Mouse (Mus musculus): ENCODE results near the gene Nbea.

The Nbea gene

GRCm38 (mm10) chr3:55610191-55610590 is 573.3 kb downstream of the Nbea start:
- in situ Hi-C loops (cut with MboI; ENCODE audit: low sequenced_read_pairs) = no loop called here

DNA sequence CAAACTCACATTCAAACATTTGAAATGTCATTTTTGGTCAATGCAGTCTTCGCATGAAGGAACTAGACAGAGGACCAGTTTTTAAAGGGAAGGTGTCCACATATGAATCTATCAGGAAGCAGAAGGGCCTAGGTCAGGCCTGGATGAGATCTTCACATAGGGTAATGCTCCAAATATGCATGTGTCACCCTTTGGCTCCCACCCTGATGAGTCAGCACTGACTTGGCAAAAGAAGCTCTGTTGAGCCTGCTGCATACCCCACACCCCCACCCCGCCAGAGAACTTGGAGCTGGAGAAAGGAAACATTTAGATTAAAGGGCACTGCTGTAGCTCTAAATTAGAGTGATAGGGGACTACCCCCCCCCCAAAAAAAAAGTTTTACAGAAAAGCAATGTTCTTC is 583.2 kb downstream of the Nbea start:
- in situ Hi-C loops (cut with MboI; ENCODE audit: low sequenced_read_pairs) = no loop called here

- in situ Hi-C loops (cut with MboI; ENCODE audit: low sequenced_read_pairs) = no loop called here
Observed at GRCm38 (mm10) chr3:55599366-55600085, 584.0 kb downstream of the Nbea start.

GRCm38 (mm10) chr3:55598681-55599080 is 584.8 kb downstream of the Nbea start:
- in situ Hi-C loops (cut with MboI; ENCODE audit: low sequenced_read_pairs) = no loop called here

- in situ Hi-C loops (cut with MboI; ENCODE audit: low sequenced_read_pairs) = no loop called here
Observed at GRCm38 (mm10) chr3:55593312-55593711, 590.2 kb downstream of the Nbea start.

DNA sequence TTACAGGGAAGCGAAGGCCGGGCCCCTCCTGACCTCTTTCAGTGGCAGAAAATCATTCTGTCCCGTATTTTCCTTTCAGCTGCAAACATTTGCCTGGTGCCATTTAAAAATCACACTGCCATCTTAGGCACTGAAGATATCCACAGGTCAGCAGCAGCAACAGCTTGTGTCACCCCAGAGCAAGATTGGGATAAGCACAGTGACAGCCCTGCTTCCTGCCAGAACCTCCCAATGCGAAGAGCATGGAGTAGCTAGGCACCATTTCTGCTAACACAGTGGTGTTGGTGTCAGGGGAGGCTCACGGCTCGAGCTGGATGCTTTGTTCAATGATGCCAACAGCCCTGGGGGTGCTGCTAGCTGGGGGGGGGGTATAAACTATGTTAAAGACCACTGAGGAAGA is 592.8 kb downstream of the Nbea start:
- in situ Hi-C loops (cut with MboI; ENCODE audit: low sequenced_read_pairs) = no loop called here

- in situ Hi-C loops (cut with MboI; ENCODE audit: low sequenced_read_pairs) = no loop called here
Observed at GRCm38 (mm10) chr3:55590291-55590690, 593.2 kb downstream of the Nbea start.

- in situ Hi-C loops (cut with MboI; ENCODE audit: low sequenced_read_pairs) = no loop called here
Observed at GRCm38 (mm10) chr3:55589402-55589944, 594.0 kb downstream of the Nbea start.

DNA sequence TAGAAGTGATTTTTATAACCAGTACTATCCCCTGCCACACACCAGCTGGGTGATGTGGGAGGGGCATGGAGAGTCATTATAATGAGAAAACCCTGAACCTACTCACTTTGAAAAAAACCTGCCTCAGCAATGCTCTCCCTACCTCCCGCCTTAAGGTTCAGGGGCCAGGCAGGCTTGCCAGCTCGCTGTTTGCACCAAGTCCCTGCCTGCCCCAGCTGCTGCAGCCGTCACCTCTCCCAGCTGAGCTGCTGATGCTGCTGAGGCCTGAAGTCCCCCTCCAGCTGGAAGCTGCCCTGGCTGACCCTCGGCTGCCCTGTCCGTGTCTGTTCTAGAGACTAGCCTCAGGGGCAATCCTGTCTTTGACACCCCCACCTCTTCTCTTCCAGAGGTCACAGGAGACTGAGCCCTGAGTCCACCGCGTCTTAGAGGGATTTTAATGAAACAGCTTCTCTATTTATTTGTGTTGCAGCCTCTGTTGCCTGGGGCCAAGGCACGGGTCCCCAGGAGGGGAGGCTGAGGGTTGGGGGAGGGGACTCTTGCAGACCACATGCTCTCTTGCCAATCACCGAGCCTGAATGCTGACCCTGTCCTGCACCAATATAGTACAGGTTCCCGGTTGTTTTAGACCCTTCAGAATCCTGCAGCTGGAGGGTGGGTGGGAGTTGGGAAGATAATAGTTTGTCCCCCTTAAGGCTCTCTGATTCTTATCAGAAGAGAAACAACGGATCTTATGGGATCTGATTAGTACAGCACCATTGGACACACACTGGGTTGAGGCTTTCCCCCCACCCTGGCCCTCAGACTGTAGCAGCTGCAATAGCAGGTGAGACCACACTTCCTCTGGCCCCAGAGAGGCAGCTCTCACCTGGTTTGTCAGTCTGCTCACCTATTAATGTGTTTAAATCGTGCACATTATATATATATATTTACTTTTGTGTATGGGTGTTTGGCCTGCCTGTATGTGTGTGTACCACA is 595.2 kb downstream of the Nbea start:
- in situ Hi-C loops (cut with MboI; ENCODE audit: low sequenced_read_pairs) = no loop called here

DNA sequence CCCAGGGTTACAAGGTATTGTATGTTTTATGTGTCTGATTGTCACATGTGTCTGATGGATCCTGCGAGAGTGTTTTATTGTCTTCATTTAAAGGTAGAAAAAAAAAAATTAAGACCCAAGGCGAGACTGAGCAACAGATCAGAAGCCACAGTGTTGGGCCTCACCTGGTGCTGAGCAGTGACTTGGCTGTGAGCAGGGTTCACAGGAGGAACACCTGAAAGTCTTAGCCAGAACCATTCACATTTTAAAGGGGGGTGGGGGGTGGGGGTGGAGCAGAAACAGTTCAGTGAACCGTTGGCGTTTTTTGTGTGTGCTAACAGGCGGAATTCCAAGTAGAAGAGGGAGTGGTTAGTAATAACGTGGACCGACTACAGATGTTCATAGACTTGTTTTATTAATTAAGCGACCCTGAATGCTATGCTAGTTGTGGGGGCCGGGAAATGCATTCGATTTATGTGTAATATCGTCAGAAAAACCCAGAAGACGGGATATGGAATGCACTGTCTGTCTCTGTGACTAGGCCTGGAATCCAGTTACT is 596.0 kb downstream of the Nbea start:
- in situ Hi-C loops (cut with MboI; ENCODE audit: low sequenced_read_pairs) = no loop called here
